Mouse (Mus musculus) E14TG2a.4 (cell line): Measurements from ENCODE around the gene Arsg.

ENCODE experiments used
- CTCF ChIP-seq: conservative IDR thresholded peaks from 2 replicates; pipeline ENCODE4 v1.5.1; 2014; ENCODE audit warnings: low read length
- NANOG ChIP-seq: IDR thresholded peaks from 2 replicates; pipeline ENCODE4 v1.6.1; 2014; ENCODE audit warnings: borderline replicate concordance, low read length, mixed read lengths
- POU5F1 ChIP-seq: IDR thresholded peaks from 2 replicates; pipeline ENCODE4 v1.6.1; 2014; ENCODE audit warnings: low read length, borderline replicate concordance

GRCm38 (mm10) chr11:109500206-109500605 is 27.0 kb downstream of the Arsg start:
- TF ChIP-seq CTCF (no peak), POU5F1 (no peak), NANOG (no peak)
